Mouse (Mus musculus) embryonic facial prominence, embryonic 14.5 days (tissue): ENCODE measurements around the gene Apbb2. TPM values are rescaled to one million over a fixed set of nuclear protein-coding genes. Genes with fewer than 3 reads are reported as not detected.

Experiments
- ATAC-seq: fragments of 200-750 bp; cut with Nextera tagmentation; 2 replicates; pipeline ENCODE4 v1.8.0; 2017; ENCODE audit warnings: low read depth, moderate number of reproducible peaks, moderate TSS enrichment
- DNase-seq: peaks from one replicate; pipeline ENCODE4 v3.0.0-alpha.2; 2015; ENCODE audit warnings: low spot score
- H3K27ac ChIP-seq: fragments of 300-500 bp; sonication (generic); replicated peaks from 2 replicates; pipeline ENCODE4 v1.5.1; 2014; ENCODE audit warnings: low read depth, mild to moderate bottlenecking, low read length, moderate library complexity
- H3K27me3 ChIP-seq: fragments of 300-500 bp; sonication (generic); replicated peaks from 2 replicates; pipeline ENCODE4 v1.6.1; 2014; ENCODE audit warnings: low read length; ENCODE audit not compliant: control insufficient read depth, insufficient read depth
- H3K36me3 ChIP-seq: fragments of 300-500 bp; sonication (generic); 2 replicates; pipeline ENCODE4 v1.6.1; 2014; ENCODE audit warnings: low read length, mixed read lengths; ENCODE audit not compliant: control insufficient read depth, insufficient read depth
- H3K4me1 ChIP-seq: fragments of 300-500 bp; sonication (generic); 2 replicates; pipeline ENCODE4 v1.6.1; 2014; ENCODE audit warnings: antibody characterized with exemption, low read length; ENCODE audit not compliant: control insufficient read depth, insufficient read depth
- H3K4me2 ChIP-seq: fragments of 300-500 bp; sonication (generic); 2 replicates; pipeline ENCODE4 v1.6.1; 2014; ENCODE audit warnings: low read depth, mild to moderate bottlenecking, low read length, moderate library complexity, mixed read lengths
- H3K4me3 ChIP-seq: fragments of 300-500 bp; sonication (generic); 2 replicates; pipeline ENCODE4 v1.5.1; 2014; ENCODE audit warnings: low read depth, mild to moderate bottlenecking, low read length
- H3K9ac ChIP-seq: fragments of 300-500 bp; sonication (generic); 2 replicates; pipeline ENCODE4 v1.6.1; 2014; ENCODE audit warnings: low read depth, mild to moderate bottlenecking, low read length, moderate library complexity, mixed read lengths
- H3K9me3 ChIP-seq: fragments of 300-500 bp; sonication (generic); 2 replicates; pipeline ENCODE4 v1.6.1; 2016; ENCODE audit warnings: low read length; ENCODE audit not compliant: control insufficient read depth
- WGBS: fragments of 180-500 bp; shearing (Covaris S2); extraction: QIAGEN DNeasy Blood & Tissue Kit; methylation state at CpG from one replicate; pipeline ENCODE4 v1.1.7; 2014; 5-methylcytosine and 5-hydroxymethylcytosine counted together
- polyA plus RNA-seq: library from polyadenylated mRNA; unstranded; fragments of >200 nt; fragmentation: Nextera tagmentation; extraction: Ambion mirVana; gene quantifications from 2 replicates; pipeline ENCODE4 v1.2.1, GENCODE M21; 2014

Apbb2 gene
- polyA plus RNA-seq, 1 experiment from 2014 or later: 39.8 TPM

DNA sequence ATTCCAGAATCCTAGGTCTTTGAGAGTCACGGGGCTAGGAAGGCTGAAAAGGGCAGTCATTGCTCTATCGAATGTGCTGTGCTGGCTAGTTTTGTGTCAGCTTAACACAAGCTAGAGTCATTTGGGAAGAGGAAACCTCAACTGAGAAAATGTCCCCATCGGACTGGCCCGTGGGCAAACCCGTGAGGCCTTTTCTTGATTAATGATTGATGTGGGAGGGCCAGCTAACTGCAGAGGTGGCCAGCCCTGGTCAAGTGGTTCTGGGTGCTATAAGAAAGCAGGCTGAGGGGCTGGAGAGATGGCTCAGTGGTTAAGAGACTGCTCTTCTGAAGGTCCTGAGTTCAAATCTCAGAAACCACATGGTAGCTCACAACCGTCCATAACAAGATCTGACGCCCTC, 212.2 kb downstream of the Apbb2 start:
- no peaks in the 10 kb centered on the region for H3K36me3 ChIP-seq
- H3K9ac ChIP-seq: no peak overlapping the region
- H3K27ac ChIP-seq: no peak overlapping the region; the same call in 1 of the 2 replicates
- no peak for ATAC-seq
- no peak overlapping the region for H3K4me3 ChIP-seq
- 87% methylated on average over 7 of the region's 7 CpGs for WGBS
- H3K4me2 ChIP-seq: no peak overlapping the region
- H3K9me3 ChIP-seq: no peaks in the 10 kb centered on the region
- H3K4me1 ChIP-seq: no peaks in the 10 kb centered on the region
- no peaks in the 10 kb centered on the region for H3K27me3 ChIP-seq
- DNase-seq: no peak

- Histone ChIP-seq H3K4me2 (no peak overlapping the region), H3K9ac (no peak overlapping the region), H3K27me3 (no peaks in the 10 kb centered on the region), H3K36me3 (no peaks in the 10 kb centered on the region), H3K9me3 (no peaks in the 10 kb centered on the region), H3K27ac (peak overlapping the region; percentile 48; the same call in 1 of the 2 replicates), H3K4me1 (no peaks in the 10 kb centered on the region), H3K4me3 (no peak overlapping the region)
- DNase-seq: peak; percentile 44
- peak; percentile 72; the same call in 1 of the 2 replicates for ATAC-seq
- 66% methylated on average over 12 of the region's 12 CpGs for WGBS
Observed at GRCm38 (mm10) chr5:66405731-66406399, 212.7 kb downstream of the Apbb2 start.

DNA sequence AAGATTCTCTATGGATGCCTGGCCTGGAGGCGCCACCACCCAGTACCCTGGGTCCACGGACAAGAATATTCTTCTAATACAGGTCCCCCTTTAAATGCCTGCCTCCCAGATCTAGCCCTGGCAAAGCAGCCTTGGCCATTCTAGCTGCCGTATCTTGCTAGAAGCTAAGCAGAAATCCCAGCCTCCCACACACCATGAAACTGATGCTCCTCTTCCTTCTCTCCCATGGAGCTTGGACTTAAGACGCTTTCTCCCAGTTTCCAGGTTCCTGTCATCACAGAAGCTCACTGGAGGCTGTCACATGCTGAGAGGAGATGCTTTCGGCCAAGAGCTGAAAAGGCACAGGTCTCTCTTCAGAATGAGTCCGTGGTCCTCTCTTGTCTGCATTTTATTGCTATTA, 213.3 kb downstream of the Apbb2 start:
- no peaks in the 10 kb centered on the region for H3K9me3 ChIP-seq
- no peak overlapping the region for H3K27ac ChIP-seq
- no peaks in the 10 kb centered on the region for H3K27me3 ChIP-seq
- no peaks in the 10 kb centered on the region for H3K4me1 ChIP-seq
- no peak for DNase-seq
- no peak overlapping the region for H3K4me2 ChIP-seq
- ATAC-seq: no peak
- no peak overlapping the region for H3K4me3 ChIP-seq
- WGBS: 85% methylated on average over 6 of the region's 6 CpGs
- no peak overlapping the region for H3K9ac ChIP-seq
- H3K36me3 ChIP-seq: no peaks in the 10 kb centered on the region

DNA sequence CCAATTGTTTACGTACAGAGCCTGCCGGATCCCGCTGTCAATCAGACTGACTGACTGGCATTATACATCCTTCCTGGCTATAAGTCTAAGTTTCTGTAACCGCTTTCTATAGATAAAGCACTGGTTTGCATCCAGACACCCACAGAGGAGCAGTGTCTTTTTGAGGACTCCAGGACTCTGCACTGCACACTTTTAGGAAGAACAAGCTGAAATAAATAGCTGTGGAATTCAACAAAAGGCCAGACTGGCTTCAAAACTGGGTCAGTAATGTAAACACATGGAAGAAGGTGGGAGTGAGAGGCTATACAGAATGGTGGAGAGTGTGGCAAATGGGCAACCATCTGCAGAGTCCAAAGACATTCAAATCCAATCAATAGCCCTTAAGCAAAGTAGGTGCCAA, 218.0 kb downstream of the Apbb2 start:
- ATAC-seq (no peak), DNase-seq (no peak)
- H3K9ac ChIP-seq: no peak overlapping the region
- H3K27me3 ChIP-seq: no peaks in the 10 kb centered on the region
- no peak overlapping the region for H3K4me3 ChIP-seq
- no peak overlapping the region for H3K27ac ChIP-seq
- H3K4me2 ChIP-seq: no peak overlapping the region
- H3K36me3 ChIP-seq: peaks cover 12% of the 10 kb centered on the region; the same call in 1 of the 2 replicates
- 76% methylated on average over 4 of the region's 4 CpGs for WGBS
- H3K9me3 ChIP-seq: no peaks in the 10 kb centered on the region
- no peaks in the 10 kb centered on the region for H3K4me1 ChIP-seq

- DNase-seq (no peak), ATAC-seq (no peak)
- Histone ChIP-seq H3K4me1 (no peaks in the 10 kb centered on the region), H3K9ac (no peak overlapping the region), H3K27ac (no peak overlapping the region), H3K4me2 (no peak overlapping the region), H3K36me3 (peaks cover 12% of the 10 kb centered on the region; the same call in 1 of the 2 replicates), H3K4me3 (no peak overlapping the region), H3K9me3 (no peaks in the 10 kb centered on the region), H3K27me3 (no peaks in the 10 kb centered on the region)
- WGBS: 77% methylated on average over 2 of the region's 2 CpGs
Observed at GRCm38 (mm10) chr5:66399264-66399620, 219.3 kb downstream of the Apbb2 start.

- Histone ChIP-seq H3K9me3 (no peaks in the 10 kb centered on the region), H3K27ac (no peak overlapping the region), H3K4me1 (no peaks in the 10 kb centered on the region), H3K9ac (no peak overlapping the region), H3K4me3 (no peak overlapping the region), H3K36me3 (peaks cover 12% of the 10 kb centered on the region; the same call in 1 of the 2 replicates), H3K4me2 (no peak overlapping the region), H3K27me3 (no peaks in the 10 kb centered on the region)
- WGBS: 90% methylated on average over 5 of the region's 5 CpGs
- ATAC-seq (no peak), DNase-seq (no peak)
Observed at GRCm38 (mm10) chr5:66398530-66399263, 219.9 kb downstream of the Apbb2 start.

DNA sequence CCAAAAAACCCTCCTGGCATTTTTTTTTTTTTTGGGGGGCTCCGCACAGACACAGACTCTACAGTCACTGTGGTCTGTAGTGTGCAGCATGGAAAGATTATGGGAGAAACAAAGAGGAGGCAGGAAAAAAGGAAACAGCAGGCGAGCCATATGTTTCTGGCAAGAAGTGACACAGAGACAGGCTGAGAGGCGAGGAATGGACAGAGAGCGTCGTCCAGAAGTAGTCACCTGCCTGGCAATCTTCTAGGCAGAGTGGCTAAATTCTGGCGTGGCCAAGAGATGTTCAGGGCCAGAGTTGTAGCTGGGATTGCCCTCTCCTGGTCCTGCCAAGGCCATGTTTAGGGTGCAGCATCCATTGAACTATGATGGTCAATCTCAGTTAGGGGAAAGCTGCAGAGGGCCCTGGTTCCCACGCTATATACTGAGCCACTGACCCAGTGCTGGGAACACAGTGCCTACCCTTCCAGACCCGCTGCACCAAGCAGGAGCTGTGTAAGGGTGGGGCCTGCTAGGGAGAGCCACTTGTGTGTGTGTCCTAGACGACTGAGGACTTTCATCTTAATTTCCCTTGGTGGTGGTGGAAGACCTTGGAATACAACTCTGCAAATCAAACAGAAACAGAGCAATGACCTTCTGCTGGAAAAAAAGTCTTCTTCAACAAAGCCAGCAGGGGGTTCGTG, 224.7 kb downstream of the Apbb2 start:
- H3K4me2 ChIP-seq: no peak overlapping the region
- no peak overlapping the region for H3K9ac ChIP-seq
- ATAC-seq (no peak), DNase-seq (no peak)
- 77% methylated on average over 10 of the region's 10 CpGs for WGBS
- H3K27ac ChIP-seq: no peak overlapping the region
- H3K4me3 ChIP-seq: no peak overlapping the region
- no peaks in the 10 kb centered on the region for H3K27me3 ChIP-seq
- peaks cover 16% of the 10 kb centered on the region; the same call in 1 of the 2 replicates for H3K36me3 ChIP-seq
- no peaks in the 10 kb centered on the region for H3K9me3 ChIP-seq
- peaks cover 5% of the 10 kb centered on the region; the same call in 1 of the 2 replicates for H3K4me1 ChIP-seq

DNA sequence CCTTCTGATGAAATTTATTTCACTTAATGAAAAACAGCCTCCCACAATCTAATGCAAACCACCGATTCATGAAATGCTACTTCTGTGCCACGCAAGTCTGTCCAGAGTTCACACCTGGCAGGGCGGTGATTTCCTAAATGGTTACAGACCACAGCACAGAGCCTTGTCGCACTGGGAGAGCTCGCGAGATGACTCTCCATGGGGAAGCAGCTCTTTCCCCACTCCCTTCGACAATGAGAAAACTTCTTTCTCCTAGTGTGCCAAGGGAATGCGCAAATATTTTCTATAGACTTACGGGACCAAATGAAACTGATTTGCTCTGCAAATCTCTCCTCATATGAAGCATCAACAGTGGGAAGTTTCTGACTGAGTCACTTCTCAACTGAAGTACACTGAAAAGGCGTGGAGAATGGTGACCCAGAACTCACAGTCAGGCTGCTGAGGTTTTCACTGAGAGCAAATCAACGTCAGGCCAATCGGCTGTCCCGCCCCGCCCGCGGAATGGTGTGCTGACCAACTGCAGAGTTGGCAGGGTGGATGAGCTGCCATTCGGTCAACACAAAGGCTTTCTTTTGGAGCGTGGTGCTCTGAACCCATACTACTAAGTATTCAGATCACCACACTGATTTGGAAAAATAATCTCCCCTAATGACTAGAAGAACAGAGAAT, 225.6 kb downstream of the Apbb2 start:
- Histone ChIP-seq H3K27me3 (no peaks in the 10 kb centered on the region), H3K4me3 (no peak overlapping the region), H3K36me3 (0 out of 2 replicates have a peak, but pooled peaks cover 8% of the 10 kb centered on the region), H3K9ac (no peak overlapping the region), H3K4me2 (no peak overlapping the region), H3K27ac (no peak overlapping the region), H3K4me1 (peaks cover 5% of the 10 kb centered on the region; the same call in 1 of the 2 replicates), H3K9me3 (no peaks in the 10 kb centered on the region)
- DNase-seq: peak; percentile 35
- ATAC-seq: 0 out of 2 replicates have a peak, but pooled peaks have one; percentile 2
- WGBS: 45% methylated on average over 18 of the region's 18 CpGs
